Mouse (Mus musculus) skeletal muscle tissue, adult 2 months (tissue): Measurements from ENCODE around the gene Btbd35f30.
"Not testable (repeated sequence)": the region's sequence is repeated elsewhere in the genome, so short reads cannot be mapped to it uniquely, and the experiment has no call there.

ENCODE experiments used
- DNase-seq: peaks from one replicate; pipeline ENCODE4 v3.0.0-alpha.2; 2012; ENCODE audit warnings: low read depth, low spot score

Gene Btbd35f30

DNA sequence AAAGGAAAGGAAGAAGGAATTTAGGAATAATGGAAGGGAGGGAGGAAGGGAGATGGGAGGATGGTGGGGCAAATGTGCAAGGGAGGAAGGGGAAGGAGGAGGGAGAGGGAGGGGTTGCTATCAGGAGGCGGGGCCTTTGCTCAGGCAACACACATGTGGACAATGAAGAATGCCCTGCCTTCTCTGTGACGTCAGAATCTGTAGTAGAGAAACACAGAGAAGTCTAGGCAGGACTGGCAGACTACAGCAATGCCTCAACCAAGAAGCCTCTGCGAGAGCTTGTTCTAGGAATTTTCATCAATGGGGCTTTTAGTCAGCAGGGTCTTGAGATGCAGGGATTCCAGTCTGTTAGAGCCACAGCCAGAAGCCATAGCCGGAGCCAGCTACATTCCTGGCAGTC lies at the start of gene Btbd35f30:
Btbd35f30 (plus strand) TSS at position 301 of the 400 bp plus-strand sequence.
- DNase-seq = not testable (repeated sequence)

DNA sequence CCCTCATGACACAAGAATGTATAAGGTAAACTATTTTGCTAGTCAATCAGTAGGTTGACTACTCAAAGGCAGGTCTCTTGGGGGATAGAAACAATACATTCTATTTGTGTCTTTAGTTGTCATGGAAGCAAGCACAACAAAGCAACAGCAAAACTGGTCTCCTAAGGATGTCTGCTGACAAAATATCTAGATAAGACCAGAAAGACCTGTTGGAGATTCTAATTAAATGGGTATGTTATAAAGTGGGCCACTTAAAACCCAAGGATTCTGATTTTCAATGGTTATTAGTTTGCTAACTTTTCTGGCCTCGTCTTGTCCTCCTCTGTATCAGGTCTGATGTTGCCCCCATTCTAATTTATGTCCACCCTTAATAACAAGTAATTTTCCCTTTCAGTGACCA lies 47.0 kb downstream of the Btbd35f30 start, which contains the start of gene Gm21789:
Gm21789 (plus strand) TSS at position 301 of the 400 bp plus-strand sequence.
- not testable (repeated sequence) for DNase-seq
